Mouse (Mus musculus) layer of hippocampus, adult 11-12 months (tissue): ENCODE results near the gene Otulinl.

Source experiments
- DNase-seq: peaks from one replicate; pipeline ENCODE4 v3.0.0; 2022; ENCODE audit warnings: low spot score

The Otulinl gene

GRCm38 (mm10) chr15:27613255-27613654 is 68.1 kb downstream of the Otulinl start:
- no peak for DNase-seq

GRCm38 (mm10) chr15:27612533-27613221 is 68.7 kb downstream of the Otulinl start:
- DNase-seq: peak; percentile 73

- DNase-seq: no peak
These were observed 71.8 kb downstream of the Otulinl start for GRCm38 (mm10) chr15:27609554-27609953.

- DNase-seq: no peak
These were observed 76.1 kb downstream of the Otulinl start for GRCm38 (mm10) chr15:27605252-27605651.
